Mouse (Mus musculus): ENCODE data around the gene Tbx5. TPM values are rescaled to one million over a fixed set of nuclear protein-coding genes. Genes with fewer than 3 reads are reported as not detected.

Gene Tbx5
- not detected for polyA plus RNA-seq (2017; shearing (Covaris generic))

GRCm38 (mm10) chr5:119832479-119832796 lies at the start of gene Tbx5:
Gene Tbx5, plus strand, starts transcription at chr5:119832668.

Other genes starting within 250 kb of the Tbx5 start
- gene Tbx3, start 162.0 kb upstream of the Tbx5 start, polyA plus RNA-seq (2017; shearing (Covaris generic)): not detected

Measured in effector memory CD4-positive, alpha-beta T cell, adult 5 months (primary cell).